Mouse (Mus musculus) right cerebral cortex, postnatal 10 days (tissue): ENCODE data around the gene B230104I21Rik.

Source experiments
- DNase-seq, 2 experiments: peaks; one replicate each; pipeline ENCODE4 v3.0.0; 2021; ENCODE audit warnings: low spot score in 2 of 2

The B230104I21Rik gene

DNA sequence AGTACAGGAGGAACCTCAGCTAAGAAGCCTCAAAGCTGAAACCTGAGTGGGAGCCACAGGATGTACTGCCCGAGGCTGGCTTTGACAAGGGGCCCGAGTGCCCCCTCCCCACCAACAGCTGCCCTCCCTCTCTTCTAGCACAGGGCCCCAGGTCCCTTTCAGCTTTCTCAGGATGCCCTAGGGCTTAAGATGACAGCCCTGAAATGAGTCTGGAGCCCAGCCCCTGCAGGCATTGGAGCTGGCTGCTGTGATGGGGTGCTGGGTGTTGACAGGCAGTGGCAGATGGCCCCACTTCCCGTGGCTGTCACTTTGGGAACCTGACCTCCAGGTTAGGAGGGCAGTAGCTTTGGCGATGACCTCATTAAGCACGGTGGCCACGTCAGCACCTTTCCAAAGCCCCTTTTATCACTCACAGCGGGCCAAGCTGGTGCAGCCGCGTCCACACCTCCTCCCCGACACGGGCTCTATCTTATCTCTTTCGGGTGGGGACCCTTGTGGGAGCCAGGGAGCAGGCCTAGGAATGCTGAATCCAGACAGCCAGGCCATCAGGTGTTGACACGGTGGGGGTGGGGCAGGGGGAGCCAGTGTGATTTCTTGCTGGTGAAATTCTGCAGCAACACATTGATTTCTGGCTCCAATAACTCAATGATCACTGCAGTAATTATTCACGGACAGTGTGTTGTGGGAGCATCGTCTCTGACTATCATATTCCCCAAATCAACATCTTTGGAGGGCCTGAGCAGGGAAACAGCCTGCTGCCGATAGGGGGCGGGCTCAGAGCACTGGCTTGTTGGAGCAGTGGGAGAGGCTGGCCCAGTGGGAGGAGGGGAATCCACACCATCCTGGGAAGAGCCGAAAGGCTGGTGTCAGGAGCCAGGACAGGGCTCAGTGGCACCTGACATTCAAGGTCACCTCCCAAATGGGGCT is 57.5 kb downstream of the B230104I21Rik start:
- DNase-seq = peak; percentile 55 to 70

DNA sequence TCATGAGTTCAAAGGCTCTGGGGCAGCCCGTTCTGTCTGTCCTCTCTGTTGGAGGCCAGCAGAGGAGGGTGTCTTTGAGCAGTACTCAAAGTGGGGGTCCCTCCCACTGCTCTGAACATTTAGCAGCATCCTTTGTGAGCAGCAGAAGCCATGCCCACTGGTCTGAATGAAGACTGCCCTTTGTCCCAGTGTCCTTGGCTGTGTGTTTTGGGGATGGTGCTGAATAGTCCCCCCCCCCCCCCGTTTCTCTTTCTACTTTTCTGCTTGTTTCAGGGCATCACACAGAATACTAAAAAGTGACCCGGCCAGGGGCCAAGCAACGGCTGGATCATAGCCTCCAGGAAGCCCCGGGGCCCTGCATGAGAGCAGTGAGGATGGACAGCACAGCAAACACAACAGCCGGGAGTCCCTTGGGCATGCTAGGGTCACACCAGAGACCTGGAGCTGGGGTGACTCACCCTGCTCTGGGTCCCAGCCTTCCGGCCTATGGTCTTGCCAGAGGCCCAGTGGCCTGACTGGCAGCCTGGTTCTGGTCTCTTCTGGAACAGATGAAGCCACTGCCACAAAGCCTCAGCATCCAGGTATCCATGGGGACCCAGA is 58.3 kb downstream of the B230104I21Rik start:
- peak; percentile 66 to 68 for DNase-seq

GRCm38 (mm10) chr4:154396652-154397301 is 60.9 kb downstream of the B230104I21Rik start:
- peak; percentile 65 to 66 for DNase-seq
